Comparison of ENCODE assay signal across 9 mouse cellular contexts in the genomic region with DNA sequence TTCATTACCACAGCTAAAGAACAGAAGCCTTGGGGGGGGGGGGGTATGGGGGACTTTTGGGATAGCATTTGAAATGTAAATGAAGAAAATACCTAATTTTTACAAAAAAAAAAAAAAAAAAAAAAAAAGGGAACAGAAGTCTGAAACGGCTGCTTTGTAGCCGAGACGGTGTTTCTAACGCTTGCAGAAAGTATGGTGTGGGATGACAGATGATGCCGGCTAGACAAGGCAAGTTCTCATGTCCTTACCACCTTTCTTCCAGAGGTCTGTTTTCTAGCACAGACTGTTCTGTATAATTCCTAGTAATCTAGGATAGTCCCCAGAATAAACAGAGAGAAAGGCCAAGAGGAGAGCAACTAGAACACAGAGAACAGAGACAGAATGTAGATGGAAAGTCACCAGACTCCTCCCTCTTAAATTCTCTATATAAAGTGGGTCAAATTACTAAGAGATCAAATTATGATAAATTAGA.
DNase-seq lines count a peak whose midpoint lies in the region; ATAC-seq and TF ChIP-seq lines count a peak whose summit lies in the region.
"Had no signal": no experiment of that assay in that cellular context is flagged by ENCODE, and none has a peak within 500 bp of the region (broad histone marks: within the 10 kb centered on the region; RNA-seq: fewer than 3 reads in every experiment).

No protein-coding gene starts in this region.

- 0 out of 2 replicates have a peak overlapping the region, but pooled peaks have one; percentile 15 for H3K4me3 ChIP-seq in layer of hippocampus, adult 2 months
- H3K4me3 ChIP-seq in brown adipose tissue, adult 24 weeks (ENCODE audit: insufficient read depth, low read depth, low read length), result peak overlapping the region; percentile 31; the same call in 1 of the 2 replicates
- no peak overlapping the region for H3K4me3 ChIP-seq in hindbrain, embryonic 13.5 days
- H3K4me3 ChIP-seq in midbrain, embryonic 14.5 days (replicated peaks; ENCODE audit: low read depth, low read length), result no peak overlapping the region

- H3K36me3 ChIP-seq in hindbrain, embryonic 13.5 days, result no peaks in the 10 kb centered on the region
- H3K36me3 ChIP-seq in midbrain, embryonic 14.5 days (ENCODE audit: control insufficient read depth, insufficient read depth, low read length), result no peaks in the 10 kb centered on the region

- no peaks in the 10 kb centered on the region for H3K27me3 ChIP-seq in hindbrain, embryonic 13.5 days
- no peaks in the 10 kb centered on the region for H3K27me3 ChIP-seq in midbrain, embryonic 14.5 days (ENCODE audit: control insufficient read depth, insufficient read depth, low read length)

- no peaks in the 10 kb centered on the region for H3K9me3 ChIP-seq in hindbrain, embryonic 13.5 days
- no peaks in the 10 kb centered on the region for H3K9me3 ChIP-seq in midbrain, embryonic 14.5 days (ENCODE audit: control insufficient read depth, low read length)

- H3K4me2 ChIP-seq in hindbrain, embryonic 13.5 days, result peak overlapping the region; percentile 31; the same call in 1 of the 2 replicates
- H3K4me2 ChIP-seq in midbrain, embryonic 14.5 days (ENCODE audit: low read length), result peak overlapping the region; percentile 24

- no peak for TF ChIP-seq CTCF in layer of hippocampus, adult 2 months (conservative IDR thresholded peaks at IDR 0.05)

- WGBS in hindbrain, embryonic 13.5 days, result 24% methylated on average over 5 of the region's 5 CpGs
- 23% methylated on average over 5 of the region's 5 CpGs for WGBS in midbrain, embryonic 14.5 days

- peak overlapping the region; percentile 92 for H3K27ac ChIP-seq in layer of hippocampus, adult 2 months
- peak overlapping the region; percentile 82; the same call in 1 of the 2 replicates for H3K27ac ChIP-seq in brown adipose tissue, adult 24 weeks (replicated peaks; ENCODE audit: low read depth, low read length)
- H3K27ac ChIP-seq in hindbrain, embryonic 13.5 days, result peak overlapping the region; percentile 94
- peak overlapping the region; percentile 85; the same call in 1 of the 2 replicates for H3K27ac ChIP-seq in midbrain, embryonic 14.5 days (replicated peaks; ENCODE audit: low read depth, low read length)

- no peak for ATAC-seq in hindbrain, embryonic 13.5 days (ENCODE audit: low FRiP score)
- no peak for ATAC-seq in midbrain, embryonic 14.5 days (ENCODE audit: low FRiP score, low TSS enrichment)

- H3K9ac ChIP-seq in hindbrain, embryonic 13.5 days, result no peak overlapping the region
- H3K9ac ChIP-seq in midbrain, embryonic 14.5 days (replicated peaks; ENCODE audit: low read length), result no peak overlapping the region; the same call in 1 of the 2 replicates

- H3K4me1 ChIP-seq in brown adipose tissue, adult 24 weeks (ENCODE audit: control insufficient read depth, insufficient read depth, insufficient read length, low read length), result peaks cover 2% of the 10 kb centered on the region; the same call in 1 of the 2 replicates
- peaks cover 23% of the 10 kb centered on the region for H3K4me1 ChIP-seq in hindbrain, embryonic 13.5 days (replicated peaks)
- peaks cover 14% of the 10 kb centered on the region for H3K4me1 ChIP-seq in midbrain, embryonic 14.5 days (ENCODE audit: control insufficient read depth, insufficient read depth, low read length)

- DNase-seq in layer of hippocampus, adult 2 months (ENCODE audit: low spot score in 2 of 2), result no peak
- DNase-seq in layer of hippocampus, postnatal 25 days (ENCODE audit: extremely low spot score in 1 of 2, low spot score in 1 of 2), result no peak
- DNase-seq in midbrain, embryonic 14.5 days, result no peak
- no peak for DNase-seq in T-cell, adult 2 months (ENCODE audit: low spot score)
- DNase-seq in right cerebral cortex, postnatal 25 days, result no peak
- no peak for DNase-seq in kidney, postnatal 10 days
- DNase-seq: thymus, postnatal 4 days had no signal

Comparison
In these comparisons a context has a peak if more than half of its experiments do, and no peak if none do; other contexts are left out.
1. H3K4me3 ChIP-seq: peak in layer of hippocampus, adult 2 months (single experiment) and brown adipose tissue, adult 24 weeks (single experiment); none in hindbrain, embryonic 13.5 days (single experiment) and midbrain, embryonic 14.5 days (single experiment).
2. Peak in every context shown above with its lines, with median percentiles within 50 percentile points of each other: H3K27ac ChIP-seq.